Mouse (Mus musculus) adrenal gland (tissue): ENCODE data around the gene Lrrc4c.

Source experiments
- intact Hi-C: fragments of 180-260 bp; cut with DNase I; formaldehyde crosslinking; loops from one replicate; pipeline ENCODE4 v1.15.1; 2025

Lrrc4c gene

DNA sequence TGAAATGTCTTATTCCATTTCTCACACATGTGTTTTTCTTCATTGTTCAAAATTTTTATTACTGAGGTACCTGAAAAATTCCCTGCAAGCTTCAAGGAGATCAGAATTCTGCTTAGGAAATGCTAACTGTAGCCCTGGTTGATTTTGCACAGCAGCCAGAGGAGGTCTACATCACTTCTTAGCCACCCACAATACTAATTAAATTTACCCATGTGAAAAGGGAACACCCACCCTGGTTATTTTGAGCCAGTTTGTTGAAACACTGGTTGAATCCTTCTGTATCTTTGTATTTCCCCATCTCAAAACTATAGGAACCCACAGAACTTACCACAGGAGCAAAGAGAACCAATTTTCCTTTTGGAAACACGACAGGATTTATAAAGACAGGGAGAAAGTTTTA, 191.0 kb downstream of the Lrrc4c start:
- intact Hi-C loops, result no loop called here

DNA sequence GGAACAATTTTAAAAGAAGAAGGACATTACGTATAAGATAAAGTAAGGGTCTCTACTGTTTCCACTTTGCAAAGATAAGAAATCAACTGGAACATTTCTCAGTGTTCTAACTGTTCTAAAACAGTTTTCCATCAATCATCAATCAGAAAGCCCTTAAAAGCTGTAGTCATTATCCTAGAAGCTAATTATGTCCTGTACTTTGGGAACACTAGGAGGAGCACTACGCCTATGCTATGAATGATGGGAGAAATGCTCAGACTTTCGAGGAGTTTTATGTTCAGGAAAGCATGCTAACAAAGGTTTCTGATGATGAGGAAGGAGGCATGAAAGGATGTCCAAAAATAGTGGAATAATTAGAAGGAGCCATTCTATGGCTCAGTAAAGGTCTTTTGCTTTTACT, 219.5 kb downstream of the Lrrc4c start:
- intact Hi-C loops, result no loop called here

DNA sequence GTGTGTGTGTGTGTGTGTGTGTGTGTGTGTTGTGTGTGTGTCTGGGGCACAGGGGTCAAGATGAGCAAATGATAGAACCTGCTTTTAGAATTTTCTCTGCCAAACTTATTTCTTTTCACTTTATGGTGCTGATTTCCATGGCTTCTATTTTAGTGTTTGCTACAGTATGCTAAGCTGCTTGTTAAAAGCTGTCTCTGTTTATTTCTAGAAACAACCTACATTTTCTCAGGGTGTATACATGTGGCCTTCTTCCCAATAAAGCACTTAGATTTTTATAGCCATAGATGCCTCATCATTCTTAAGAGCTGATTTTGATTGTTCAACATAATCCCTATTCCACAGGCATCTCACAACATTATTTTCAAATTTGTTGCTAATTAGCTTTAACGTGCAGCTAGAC, 229.2 kb downstream of the Lrrc4c start:
- intact Hi-C loops, result no loop called here

DNA sequence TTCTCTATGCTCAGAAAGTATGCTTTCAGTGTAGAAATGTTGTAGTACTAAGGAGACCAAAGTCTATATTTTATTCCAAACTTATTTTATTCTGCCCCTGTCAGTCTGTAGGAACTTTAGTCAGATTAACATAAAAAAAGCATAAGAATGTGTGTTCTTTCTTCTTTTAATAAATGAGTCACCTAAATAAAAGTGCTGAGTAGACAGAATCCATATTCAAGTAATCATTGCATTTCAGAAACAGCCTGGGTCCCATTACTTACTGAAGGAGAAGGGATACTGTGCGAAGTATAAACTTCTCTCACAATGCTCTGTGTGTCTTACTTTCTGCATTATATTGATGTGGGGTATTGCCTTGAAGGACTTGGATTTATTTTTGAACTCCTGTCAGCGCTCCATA, 255.8 kb downstream of the Lrrc4c start:
- intact Hi-C loops, result no loop called here

DNA sequence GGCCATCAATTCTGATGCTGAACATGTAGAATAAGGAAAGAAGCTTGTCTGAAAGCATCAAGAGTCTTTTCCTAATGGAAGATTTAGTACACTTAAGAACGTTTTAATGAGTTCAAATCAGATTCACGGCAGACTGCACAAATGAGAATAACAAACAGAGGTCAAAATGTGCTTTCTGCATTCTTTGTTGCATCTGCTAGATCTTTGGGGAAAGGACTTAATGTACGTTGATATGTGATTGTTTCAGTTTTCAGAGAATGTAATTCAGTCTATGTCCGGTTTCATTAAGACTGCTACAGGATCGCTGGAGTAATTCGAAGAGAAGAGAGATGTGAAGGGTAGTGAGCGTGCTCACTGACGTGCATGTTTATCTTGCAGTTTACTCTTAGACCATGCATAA, 259.7 kb downstream of the Lrrc4c start:
- intact Hi-C loops, result no loop called here

DNA sequence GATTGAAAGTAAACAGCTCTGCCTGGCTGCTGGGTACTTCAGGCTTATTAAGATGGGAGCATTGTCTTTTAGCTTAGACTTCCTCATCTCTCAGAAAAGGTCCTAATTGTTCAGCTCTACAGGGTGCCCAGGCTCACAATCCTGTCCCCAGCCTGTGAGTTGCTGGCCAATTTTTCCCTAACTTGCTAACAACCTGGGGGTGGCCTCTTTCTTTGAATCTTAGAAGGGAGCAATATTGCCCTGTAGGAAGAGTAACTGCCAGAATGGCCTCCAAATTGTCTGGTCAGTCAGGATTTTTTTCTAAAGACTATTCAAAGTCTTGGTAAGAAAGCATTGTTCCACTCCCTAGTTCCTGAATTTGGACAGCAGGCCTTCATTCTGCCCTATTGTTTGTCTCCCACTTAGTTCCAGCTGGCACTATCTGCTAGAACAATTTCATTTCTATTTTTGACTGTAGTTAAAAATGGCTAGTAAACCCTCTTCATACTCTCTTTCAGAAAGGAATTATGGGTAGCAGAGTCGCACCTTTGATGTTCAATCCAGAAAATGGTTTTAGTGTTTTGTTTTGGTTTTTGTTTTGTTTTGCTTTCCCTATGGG, 262.3 kb downstream of the Lrrc4c start:
- intact Hi-C loops, result no loop called here

DNA sequence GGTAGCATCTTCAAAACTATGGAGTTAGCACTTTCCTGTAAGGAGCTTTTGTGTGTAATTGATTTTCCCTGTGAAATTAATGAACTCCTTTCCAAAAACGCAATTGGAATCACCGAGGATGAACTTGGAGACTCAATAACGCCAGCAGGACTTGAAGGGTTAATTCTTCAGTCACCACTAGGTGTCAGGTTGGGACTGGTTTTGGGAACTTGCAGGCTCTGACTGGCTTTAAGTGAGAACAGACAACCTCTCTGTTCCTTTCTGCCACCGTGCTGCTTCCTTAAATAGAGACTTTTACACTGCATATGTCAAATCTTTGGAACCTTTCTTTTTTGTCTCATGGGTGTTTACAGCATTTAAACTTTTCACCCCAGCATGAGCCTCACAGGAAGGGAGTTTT, 267.7 kb downstream of the Lrrc4c start:
- intact Hi-C loops, result no loop called here

DNA sequence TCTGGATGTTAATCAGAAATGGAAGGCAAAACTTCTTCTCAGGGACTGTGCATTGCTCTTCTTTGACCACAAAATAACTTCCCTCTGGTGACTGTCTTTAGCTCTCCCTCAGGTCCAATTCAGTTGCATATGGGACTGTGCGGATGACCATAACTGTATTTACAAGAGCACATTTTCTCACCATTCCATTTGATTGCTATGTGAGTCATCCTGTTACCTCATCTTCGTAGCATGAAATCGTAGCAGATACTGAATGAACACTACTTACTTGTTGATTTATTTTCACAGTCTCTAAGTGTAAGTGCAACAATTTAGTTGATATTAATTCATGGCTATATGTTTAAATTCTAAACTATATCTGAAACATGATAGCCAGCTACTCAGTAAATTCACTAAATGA, 286.8 kb downstream of the Lrrc4c start:
- intact Hi-C loops, result no loop called here

DNA sequence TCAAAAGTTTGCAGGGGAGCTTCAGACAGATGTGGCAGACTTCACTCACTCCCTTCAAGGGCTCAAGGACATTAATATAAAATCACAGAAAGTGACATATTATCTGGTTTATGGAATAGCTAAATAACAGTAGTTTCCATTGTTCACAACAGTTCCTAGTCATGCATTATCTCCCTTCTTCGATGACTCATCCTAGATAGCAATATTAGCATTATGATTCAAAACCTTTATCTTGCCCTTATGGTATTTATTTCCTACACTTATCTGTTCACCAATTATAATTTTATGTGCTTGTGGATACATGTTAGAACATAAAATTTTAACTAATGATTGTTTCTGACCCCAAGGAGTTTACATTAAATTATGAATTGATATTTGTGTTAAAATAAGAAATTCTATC, 296.2 kb downstream of the Lrrc4c start:
- intact Hi-C loops, result no loop called here

DNA sequence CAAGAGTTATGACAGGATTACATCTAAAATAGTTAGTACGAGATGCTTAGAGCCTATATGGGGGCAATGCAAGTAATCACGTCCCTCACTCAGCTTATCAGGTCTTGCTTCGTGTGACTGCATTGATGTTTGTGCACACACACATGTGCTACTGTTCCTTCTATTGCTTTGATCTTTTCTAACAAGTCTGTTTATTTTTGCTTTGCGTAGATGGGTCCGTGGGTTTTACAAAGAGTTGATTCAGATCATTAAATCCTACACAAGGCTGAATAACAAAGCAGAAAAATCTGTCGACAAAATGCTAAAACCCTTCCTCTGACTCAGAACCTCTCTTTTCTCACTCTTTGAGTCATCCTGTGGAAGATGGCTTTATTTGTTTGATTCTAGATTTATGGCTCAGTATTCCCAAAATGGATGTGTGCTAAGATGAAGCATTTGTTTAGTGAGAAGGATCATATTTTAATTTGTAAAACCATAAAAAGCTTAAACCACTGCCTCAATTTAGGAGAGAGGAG, 300.8 kb downstream of the Lrrc4c start:
- intact Hi-C loops, result no loop called here

DNA sequence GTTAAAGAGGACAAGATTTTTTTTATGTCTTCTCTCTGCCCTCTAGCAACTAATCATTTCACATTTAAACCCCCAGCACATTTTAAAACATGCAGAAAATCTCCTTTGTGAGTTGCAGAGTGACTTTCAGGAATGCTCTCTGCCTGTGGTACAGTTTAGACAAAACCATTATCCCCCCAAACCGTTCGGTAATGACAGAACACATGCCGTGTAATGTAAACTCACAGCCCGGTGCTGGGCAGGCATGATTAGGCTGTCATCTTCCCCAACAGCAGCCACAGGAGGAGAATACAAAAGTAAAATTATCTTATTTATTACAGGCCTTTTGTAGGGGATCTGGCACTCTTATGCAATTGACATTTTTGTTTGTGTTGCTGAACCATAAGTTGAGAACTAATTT, 349.1 kb downstream of the Lrrc4c start:
- intact Hi-C loops, result no loop called here

DNA sequence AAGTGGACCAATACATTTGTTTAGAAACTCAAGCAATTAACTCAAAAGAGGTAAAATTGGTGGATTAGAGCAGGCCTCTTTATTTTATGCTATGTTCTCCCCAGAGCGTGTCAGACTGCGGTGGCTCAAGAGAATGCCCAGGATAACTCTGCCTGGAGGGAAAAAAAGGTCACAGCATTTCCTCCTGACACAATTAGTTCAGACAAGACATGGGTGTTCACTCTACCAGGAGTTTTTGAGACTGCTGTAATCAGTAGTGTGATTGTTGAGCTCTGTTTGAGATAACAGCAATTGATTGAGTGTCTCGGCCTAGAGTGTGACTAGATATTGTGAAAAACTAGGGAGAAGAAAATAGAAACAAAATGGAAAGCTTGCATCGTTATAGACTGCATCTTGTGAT, 363.8 kb downstream of the Lrrc4c start:
- intact Hi-C loops, result no loop called here

DNA sequence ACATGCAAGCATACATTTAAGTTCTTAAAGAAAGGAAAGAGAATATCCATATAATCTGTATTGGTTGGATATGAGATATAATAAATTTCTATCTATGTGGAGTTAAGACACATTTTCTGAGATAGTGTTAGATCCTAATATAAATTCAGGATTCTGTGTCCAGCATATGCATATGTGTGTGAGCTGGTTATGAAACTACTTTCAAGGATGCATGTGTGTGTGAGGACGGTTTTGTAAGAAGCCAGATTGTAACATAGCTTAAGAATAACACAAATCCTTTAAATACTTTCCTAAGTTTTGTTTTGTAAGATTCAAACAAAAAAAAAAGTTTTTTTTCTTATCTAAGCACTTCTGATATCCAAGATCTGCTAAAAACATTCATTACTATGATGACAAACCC, 367.4 kb downstream of the Lrrc4c start:
- intact Hi-C loops, result no loop called here

DNA sequence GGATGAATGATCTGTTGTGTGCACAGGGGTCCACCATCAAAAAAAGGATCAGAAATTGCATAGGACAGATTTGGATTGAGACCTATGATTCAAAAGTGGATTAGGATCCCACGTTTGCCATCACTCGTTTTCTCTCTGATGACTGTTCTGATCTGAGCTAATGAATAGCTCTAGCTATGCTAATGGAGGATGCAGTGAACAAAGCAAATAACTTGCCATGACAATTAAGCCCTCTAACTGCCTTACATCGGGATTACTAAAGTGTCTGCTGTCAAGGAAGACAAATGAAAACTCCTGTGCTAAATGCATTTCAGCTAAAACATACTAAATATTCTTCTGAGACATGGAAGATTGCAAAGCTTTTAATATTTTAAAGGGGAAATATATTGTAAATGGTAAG, 387.0 kb downstream of the Lrrc4c start:
- intact Hi-C loops, result no loop called here

DNA sequence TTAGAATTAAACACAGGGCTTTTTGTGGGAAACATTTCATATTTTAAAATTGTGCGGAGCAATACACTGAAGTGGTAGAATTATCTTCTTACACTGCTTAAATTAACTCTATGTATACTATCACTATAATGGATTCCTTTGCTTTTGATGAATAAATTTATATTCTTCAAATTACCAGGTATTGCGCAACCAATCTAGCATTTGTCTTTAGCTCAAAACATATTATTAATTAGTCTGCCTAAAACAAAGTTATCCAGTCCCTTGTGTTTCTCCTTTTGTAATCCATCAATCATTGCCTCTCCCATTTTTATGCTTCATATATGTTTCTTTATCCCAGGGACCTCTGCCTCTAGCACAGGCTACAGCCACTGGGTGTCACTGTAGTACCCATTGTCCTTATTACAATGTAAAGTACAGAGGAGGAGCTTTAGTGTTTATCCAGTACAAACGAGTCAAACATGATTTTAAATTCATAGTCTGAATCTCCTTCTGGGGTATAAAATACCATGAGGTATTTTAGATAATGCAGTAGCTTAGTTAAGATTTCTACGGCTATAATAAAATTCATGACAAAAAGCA, 389.9 kb downstream of the Lrrc4c start:
- intact Hi-C loops, result no loop called here

DNA sequence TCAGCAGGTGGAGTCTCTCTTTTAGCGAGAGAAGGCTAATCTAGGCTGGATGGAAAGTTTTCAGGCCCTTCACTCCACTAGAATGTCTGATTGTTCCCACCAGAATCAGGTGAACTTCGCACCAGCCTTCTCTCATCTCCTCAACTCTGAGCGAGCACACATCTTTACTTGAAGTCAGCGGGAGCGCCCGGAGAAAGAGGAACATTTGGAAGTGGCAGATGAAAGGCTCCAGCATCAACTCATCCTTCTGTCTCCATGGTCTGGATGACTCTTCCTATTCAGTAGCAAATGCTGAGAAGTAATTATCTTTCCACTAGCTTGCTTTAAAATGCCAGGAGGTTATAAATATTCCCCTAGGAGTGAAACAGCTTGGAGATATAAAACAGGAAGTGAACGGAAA, 396.6 kb downstream of the Lrrc4c start:
- intact Hi-C loops, result no loop called here

DNA sequence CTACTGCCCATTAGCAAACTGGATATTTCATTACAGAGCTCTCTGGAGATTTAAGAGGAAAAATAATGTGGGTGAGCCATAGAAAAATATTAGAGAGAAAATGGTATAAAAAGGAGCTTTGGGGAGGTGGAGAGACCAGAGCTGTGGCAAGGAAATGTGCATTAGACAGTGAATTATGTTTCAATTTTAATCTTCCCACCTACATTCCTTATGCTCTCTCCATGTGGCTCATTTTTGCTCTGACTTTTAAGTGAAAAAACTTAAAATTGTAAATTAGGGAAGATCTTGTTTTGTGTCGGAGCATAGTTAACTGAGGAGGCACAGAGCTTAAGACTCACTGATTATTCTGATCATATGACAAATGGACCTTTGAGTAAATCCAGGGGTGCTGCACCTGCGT, 399.4 kb downstream of the Lrrc4c start:
- intact Hi-C loops, result no loop called here

DNA sequence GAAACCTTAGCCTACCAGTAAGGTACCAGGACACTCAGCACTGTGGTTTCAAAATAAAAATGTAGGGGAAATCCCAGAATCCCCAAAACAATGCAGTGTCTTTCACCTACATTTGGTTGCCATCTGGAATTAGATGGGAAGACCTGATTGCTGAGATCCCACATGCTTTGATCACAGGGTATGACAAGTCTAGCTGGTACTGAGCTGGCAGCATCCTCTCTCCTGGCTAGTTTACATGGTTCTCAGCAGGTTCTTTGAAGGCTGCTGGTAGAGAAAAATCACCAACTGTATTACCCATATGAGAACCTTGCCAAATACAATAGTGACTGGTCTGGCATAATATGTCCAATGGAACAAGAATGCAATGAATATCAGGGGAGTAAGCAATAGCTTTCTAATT, 405.4 kb downstream of the Lrrc4c start:
- intact Hi-C loops, result no loop called here

DNA sequence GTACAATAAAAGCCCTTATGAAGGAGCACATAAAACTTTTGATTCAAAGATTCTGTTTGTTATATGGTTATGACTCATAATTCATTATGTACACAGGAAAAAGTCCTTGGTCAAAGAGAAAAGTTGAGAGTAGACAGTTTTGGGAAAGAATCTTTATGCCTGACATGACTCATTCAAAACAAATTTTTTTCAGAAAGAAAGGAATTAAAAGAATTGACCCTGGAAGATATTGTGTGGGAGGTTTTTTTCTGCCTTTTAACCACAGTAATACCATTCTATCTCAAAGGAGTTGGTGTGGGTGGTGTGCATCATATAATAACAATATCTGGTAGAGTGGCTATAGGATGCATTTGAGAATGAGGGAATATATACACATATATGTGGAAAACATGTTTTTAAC, 418.1 kb downstream of the Lrrc4c start:
- intact Hi-C loops, result no loop called here

DNA sequence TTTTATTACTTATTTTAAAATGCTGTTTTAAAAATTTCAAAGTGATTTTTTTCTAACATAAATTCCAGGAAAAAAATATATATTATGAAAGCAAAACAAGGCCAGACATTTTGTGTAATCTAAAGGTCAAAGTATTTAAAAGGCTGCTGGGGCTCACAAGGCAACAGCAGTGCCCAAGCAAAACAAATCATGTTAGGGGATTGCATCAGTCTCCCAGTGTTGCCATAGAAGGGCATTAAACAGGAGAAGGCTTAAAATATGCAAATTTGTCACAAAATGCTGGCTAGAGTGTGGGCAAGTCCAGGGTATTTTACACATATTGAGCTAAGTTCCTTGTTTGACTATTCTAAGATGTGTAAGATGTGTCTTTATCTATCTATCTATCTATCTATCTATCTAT, 437.1 kb downstream of the Lrrc4c start:
- intact Hi-C loops, result no loop called here

DNA sequence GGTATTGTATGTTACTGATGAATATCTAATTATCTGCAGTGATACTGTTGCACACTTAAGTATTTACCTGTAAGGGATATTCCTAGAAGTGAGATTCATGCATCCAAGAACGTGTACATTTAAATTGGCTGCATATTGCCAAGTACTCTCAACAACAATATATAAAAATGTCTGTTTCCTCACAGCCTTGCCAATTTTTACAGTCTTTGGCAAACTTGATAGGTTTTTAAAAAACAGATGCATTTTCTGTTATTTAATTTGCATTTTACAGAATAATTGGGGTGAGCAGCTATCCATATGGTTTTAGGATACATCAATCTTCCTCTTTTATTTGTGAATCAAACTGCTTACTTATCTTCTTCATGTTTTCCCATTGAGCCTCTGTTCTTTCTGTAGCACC, 439.7 kb downstream of the Lrrc4c start:
- intact Hi-C loops, result no loop called here

DNA sequence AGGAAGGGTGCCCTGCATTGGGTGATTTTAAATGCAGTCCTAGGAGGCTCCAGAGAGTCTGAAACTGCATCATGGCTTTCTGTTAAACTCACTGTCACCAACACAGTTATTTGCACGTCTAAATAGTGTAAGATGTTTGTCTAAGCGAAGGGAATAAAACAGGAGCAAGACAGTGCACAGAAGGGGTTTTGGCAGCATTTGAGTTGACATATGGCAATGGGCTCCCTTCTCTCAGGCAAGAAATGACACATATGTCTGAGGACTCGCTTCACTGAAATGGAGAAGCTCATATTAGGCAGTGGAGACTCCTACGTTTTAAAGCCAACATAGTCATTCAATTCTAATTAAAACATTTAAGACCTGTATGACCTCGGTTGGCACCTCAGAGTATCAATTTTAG, 445.6 kb downstream of the Lrrc4c start:
- intact Hi-C loops, result no loop called here

DNA sequence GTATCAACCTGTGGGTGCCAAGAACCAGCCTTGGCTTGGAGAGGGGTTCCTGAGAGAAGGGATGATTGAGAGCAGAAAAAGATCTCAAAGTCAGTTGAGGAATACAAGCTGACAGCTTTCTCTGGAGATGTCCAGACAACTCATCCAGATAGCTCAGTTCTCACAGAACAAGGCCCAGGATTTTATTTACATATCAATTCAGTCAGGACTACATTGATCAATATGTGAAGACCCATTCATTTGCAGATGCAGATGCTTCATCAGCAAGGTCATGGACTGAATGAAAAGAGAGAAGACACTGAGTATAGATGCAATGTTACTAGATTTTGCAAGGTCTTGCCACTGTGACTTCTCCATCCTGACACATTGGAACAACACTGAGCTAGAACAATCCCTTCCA, 457.4 kb downstream of the Lrrc4c start:
- intact Hi-C loops, result no loop called here
